Mouse (Mus musculus) gastrocnemius, adult 2 months (tissue): ENCODE results near the gene Eif4g2. TPM values are rescaled to one million over a fixed set of nuclear protein-coding genes. Genes with fewer than 3 reads are reported as not detected.

Source experiments
- DNase-seq: peaks from one replicate; pipeline ENCODE4 v3.0.0; 2022
- H3K27ac ChIP-seq: fragments of 200-600 bp; 2 replicates; pipeline ENCODE4 v1.8.1; 2022; ENCODE audit warnings: mild to moderate bottlenecking
- H3K4me3 ChIP-seq: fragments of 200-600 bp; 2 replicates; pipeline ENCODE4 v1.8.1; 2022; ENCODE audit warnings: mild to moderate bottlenecking, moderate library complexity
- CTCF ChIP-seq: fragments of 200-600 bp; IDR thresholded peaks from 2 replicates; pipeline ENCODE4 v1.8.1; 2022; ENCODE audit warnings: antibody characterized with exemption, mild to moderate bottlenecking, moderate library complexity
- intact Hi-C: fragments of 180-260 bp; cut with DNase I; formaldehyde crosslinking; loops from one replicate; pipeline ENCODE4 v1.15.1; 2025
- total RNA-seq, 2 experiments: library from RNA; stranded (reverse); gene quantifications; 2 replicates each; pipeline ENCODE4 v1.2.3; 2021

The Eif4g2 gene
- total RNA-seq, 2 experiments from 2014 or later: 692 to 802 TPM

DNA sequence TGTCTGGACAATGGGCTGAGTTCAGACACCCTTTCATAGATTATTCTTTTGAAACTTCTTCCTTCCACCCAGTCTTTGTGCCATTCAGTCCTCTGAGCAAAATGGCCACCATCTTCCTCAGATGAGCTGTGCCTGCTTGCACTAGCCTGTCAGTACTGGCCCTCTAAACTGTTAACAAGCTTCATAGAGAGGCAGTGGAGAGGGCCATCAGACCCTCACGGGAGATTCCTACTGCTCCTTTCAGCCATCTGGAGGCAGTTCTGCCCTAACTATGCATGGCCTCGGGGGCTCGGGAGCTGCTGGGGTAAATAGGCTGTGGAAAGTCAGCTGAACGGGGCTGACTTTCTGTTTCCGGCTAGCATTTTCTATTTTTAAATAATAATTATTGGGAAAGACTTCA is 23.3 kb downstream of the Eif4g2 start:
- H3K4me3 ChIP-seq: no peak overlapping the region
- no peak for DNase-seq
- intact Hi-C loops: no loop called here
- TF ChIP-seq CTCF: no peak
- H3K27ac ChIP-seq: no peak overlapping the region

DNA sequence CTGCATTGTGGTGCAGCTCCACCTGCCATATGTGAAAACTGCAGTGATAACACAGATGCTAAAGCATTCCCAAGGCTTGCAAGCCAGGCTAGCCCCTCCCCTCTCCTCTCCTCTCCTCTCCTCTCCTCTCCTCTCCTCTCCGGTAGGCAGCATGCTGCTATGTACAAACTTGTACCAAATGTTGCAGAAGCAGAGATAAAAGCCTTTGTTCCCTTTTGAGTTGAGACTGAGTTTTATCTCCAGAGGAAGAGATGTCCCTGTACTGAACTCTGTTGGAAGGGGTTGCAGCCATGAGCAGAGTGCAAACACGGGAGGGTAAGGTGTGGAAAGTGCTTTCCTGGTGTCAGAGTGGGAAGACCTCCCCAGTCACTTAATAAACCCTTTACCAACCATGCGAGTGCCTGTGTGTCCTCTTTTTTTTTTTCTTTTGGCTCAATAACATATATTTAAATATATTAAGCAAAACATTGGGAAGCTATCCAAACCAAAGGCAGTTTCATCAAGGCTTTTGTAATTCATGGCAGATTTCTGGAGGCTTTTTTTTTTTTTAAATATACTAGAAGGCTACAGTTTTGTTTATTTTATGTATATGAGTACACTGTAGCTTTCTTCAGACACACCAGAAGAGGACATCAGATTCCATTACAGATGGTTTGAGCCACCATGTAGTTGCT is 26.7 kb downstream of the Eif4g2 start:
- TF ChIP-seq CTCF: no peak
- intact Hi-C loops: no loop called here
- DNase-seq: no peak
- H3K4me3 ChIP-seq: no peak overlapping the region
- H3K27ac ChIP-seq: peak overlapping the region; percentile 74

DNA sequence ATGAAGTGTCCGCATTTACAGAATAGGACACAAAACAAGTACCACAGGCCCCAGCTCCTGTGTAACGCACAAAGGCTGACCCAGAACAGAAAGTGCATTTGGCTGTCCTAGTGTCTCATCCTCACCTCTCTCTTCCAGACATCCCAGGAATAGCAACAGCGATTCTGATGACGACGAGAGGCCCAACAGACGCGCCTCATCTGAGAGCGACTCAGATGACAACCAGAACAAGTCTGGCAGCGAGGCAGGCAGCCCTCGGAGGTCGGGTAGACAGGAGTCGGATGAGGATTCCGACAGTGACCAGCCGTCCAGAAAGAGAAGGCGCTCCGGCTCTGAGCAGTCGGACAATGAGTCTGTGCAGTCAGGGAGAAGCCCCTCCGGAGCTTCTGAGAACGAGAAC is 27.6 kb downstream of the Eif4g2 start:
- peak; percentile 56 for DNase-seq
- H3K4me3 ChIP-seq: no peak overlapping the region
- intact Hi-C loops: no loop called here
- TF ChIP-seq CTCF: no peak
- H3K27ac ChIP-seq: peak overlapping the region; percentile 74

DNA sequence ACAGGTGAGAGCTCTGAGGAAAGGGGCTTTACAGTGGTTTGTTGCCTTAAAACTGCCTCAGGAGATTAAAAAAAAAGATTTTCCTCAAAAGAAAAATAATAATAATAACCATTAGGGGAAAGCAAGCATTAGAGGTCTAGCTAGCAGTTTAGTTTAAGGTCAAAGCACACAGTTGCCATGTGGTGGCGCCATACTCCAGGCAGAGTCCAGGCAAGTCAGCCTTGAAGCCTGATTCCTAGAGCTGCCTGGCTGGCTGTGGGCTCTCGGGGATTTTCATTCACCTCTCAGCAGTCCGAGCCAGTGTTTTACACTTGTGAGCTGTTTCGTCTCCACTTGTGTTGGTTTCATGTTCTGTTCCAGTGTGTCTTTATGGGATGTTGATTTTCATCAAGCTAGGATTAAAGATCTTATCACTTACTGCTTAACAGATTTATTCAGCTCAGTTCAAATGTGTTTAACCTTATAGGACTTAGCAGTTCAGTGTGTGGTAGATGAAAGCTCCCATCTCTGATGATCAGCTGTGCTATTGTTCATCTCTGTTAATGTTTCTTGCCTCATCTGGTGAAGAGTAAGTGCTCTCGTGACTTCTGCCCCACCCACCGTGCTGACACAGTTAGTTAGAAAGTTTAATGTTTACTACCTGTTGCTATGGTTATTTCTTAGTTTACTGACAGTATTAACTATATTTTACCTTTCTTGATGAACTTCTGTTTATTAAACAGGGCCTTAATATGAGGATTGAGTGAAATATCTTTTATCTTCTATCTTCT is 33.0 kb downstream of the Eif4g2 start:
- H3K27ac ChIP-seq: no peak overlapping the region
- peak; percentile 82 for DNase-seq
- intact Hi-C loops: loop anchor here (1.0 to 5.0 kb wide), 3 partner anchors 127 to 922 kb away; no protein-coding TSS in a partner anchor
- TF ChIP-seq CTCF: peak; percentile 85
- no peak overlapping the region for H3K4me3 ChIP-seq

DNA sequence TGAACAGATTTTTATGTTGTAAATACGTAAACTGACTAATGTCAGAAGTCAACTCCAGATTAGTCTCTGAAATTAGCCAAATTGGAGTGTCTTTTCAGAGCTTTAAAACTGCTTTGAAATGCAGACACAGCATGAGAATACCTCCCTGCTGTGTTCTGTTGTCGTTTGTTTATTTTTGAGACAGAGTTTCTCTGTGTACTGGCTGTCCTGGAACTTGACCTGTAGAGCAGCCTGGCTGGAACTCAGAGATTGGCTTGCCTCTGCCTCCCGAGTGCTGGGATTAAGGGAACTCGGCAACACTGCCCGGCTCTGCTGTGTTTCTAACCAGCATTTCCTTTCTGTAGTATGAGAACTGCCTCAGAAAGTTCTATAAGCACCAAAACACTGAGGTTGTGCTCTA is 33.9 kb downstream of the Eif4g2 start:
- intact Hi-C loops: loop anchor here (1.0 to 5.0 kb wide), 2 partner anchors 192 to 923 kb away; no protein-coding TSS in a partner anchor
- no peak overlapping the region for H3K4me3 ChIP-seq
- no peak for TF ChIP-seq CTCF
- H3K27ac ChIP-seq: no peak overlapping the region
- DNase-seq: no peak

DNA sequence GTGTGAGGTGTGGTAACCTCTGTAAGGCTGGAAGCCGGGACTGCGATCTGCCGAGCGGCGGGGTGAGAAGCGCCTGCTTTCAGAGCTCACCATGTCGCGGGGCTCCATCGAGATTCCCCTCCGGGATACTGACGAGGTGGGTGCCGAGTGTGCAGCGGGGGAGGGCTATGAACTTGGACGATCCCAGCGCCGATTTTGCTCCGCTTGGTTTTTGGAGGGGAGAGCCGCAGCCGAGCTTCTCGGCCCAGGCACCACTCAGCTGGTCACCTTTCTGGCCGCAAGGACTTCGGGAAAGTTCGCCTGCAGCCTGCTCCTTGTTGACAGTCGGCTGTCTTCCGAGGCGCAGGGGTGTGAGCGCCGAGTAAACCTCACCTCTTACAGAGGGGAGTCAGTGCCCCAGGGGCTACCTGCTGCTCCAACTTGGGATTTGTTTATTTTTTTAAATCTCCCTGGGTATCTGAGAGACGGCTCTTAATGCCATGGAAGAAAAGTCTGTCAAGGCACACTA is 53.7 kb downstream of the Eif4g2 start:
- intact Hi-C loops: no loop called here
- no peak for TF ChIP-seq CTCF
- DNase-seq: no peak

DNA sequence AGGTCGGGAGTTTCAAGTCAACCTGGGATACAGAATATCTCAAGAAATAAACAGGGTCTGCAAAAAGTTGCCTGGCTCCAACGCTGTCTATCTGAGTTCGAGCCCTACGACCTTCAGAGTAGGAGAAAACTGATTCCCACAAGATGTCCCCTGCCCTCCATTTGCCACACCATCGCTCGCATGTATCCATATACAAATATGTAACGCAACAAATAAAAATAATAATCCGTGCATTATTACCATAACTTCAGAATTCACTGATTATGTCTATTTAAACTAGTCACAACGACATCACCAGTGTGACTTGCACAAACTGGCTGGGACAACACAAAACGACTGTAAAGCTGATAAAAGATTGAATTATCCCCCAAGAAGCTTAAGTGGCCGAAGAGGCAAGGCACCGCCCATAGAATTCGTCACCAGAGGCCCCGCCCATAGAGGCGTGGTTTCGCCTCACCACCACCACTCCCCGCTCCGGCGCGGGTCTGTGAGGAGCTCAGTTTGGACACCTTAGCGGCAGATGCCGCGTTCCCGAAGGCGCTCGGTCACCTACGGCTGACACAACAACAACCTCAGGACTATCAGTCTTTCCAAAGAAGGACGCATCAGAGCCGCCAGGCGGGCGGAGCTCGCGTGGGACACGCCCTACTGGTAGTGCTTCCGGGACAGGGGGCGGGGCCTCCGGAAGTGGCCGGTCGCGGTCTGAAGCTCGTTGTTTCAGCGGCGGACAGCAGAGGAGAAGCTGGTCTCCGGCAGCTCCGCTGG is 54.4 kb downstream of the Eif4g2 start, which contains the start of gene Ctr9:
Gene Ctr9 (plus strand): TSS at position 671 of the 765 bp plus-strand sequence.
- peak within 1 kb of the TSS; percentile 97 for H3K27ac ChIP-seq
- H3K4me3 ChIP-seq: peak within 1 kb of the TSS; percentile 92
- intact Hi-C loops: no loop called here
- no peak for TF ChIP-seq CTCF
- peak; percentile 95 for DNase-seq

More for the DNA sequence above, 53.7 kb downstream of the Eif4g2 start:
- Histone ChIP-seq H3K4me3 (peak overlapping the region; percentile 92), H3K27ac (peak overlapping the region; percentile 97)

DNA sequence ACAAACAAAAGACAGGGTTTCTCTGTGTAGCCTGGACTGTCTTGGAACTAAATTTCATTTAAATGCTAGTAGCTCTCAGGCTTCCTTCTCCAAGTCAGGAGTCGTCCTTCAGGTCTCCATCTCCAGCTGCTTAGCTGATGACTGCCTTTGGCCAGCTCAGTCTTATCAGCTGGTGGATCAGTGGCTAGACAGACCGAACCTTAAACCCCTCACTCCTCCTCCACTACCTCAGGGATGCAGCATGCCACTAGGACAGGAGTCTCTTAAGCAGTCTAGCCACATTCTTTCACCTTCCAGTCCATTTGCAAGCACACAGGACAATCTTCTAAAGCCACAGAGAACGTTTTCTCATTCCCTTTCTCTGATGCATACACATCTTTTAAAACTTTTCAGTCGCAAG is 57.9 kb downstream of the Eif4g2 start:
- H3K4me3 ChIP-seq: no peak overlapping the region
- no peak for TF ChIP-seq CTCF
- H3K27ac ChIP-seq: no peak overlapping the region
- DNase-seq: no peak
- intact Hi-C loops: no loop called here

DNA sequence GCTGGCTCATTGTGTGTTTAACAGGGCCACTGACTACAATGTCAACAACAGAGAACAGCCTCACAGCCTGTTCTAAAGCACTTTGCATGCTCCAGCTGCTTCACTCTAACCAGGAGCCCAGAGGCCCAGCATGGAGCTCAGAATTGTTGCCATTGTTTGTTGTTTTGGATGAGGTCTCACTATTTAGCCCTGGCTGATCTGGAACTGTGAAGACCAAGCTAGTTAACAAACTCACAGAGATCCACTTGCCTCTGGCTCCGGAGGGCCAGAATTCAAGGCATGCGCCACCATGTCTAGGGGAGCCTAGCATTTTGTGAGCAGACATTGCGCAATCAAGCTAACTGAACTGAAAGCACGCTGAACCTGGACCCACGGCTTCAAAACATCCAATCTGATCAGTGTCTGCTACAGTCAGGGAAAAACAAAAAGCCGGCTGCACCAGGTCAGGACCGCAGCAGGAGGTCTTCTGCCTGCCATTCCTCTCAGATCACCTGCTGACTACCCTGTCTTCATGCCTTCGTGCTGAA is 58.7 kb downstream of the Eif4g2 start:
- H3K27ac ChIP-seq: peak overlapping the region; percentile 28; the same call in 1 of the 2 replicates
- DNase-seq: no peak
- intact Hi-C loops: no loop called here
- no peak for TF ChIP-seq CTCF
- H3K4me3 ChIP-seq: no peak overlapping the region

DNA sequence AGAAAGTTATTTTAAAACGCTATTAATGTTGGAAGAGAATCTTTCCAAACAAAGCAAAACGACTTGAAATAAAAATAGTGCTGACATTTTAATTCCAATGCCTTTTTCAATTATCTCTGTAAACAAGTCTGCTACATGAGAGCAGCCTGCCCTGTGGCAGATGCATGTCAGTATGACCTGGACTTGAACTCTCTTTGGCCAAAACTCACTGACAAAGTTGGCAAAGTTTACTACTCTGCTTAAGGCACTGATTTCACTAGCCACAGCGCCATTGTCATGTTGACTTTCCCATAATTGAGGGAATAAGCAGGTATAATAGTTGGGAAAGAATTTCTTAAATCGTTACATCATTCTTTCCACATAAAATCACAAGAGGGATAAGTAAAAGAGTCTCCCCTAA is 62.0 kb downstream of the Eif4g2 start:
- no peak for TF ChIP-seq CTCF
- DNase-seq: no peak
- intact Hi-C loops: no loop called here
- Histone ChIP-seq H3K4me3 (no peak overlapping the region), H3K27ac (no peak overlapping the region)

Other genes with a start within 250 kb of the Eif4g2 start
- 10 to 100 TPM; 20.1 to 21.4 TPM for gene Rnf141, start 238.6 kb downstream of the Eif4g2 start, total RNA-seq
- gene Lyve1, start 219.8 kb downstream of the Eif4g2 start, total RNA-seq: 1 to 10 TPM; 5.7 to 9.6 TPM
- 1 to 10 TPM; 4.1 to 4.7 TPM for gene Mrvi1, start 100.6 kb downstream of the Eif4g2 start, total RNA-seq
- gene Ctr9, start 54.1 kb downstream of the Eif4g2 start, total RNA-seq: 10 to 100 TPM; 16.1 to 16.4 TPM